18 mouse cellular contexts compared by ENCODE assay signal in the genomic region with DNA sequence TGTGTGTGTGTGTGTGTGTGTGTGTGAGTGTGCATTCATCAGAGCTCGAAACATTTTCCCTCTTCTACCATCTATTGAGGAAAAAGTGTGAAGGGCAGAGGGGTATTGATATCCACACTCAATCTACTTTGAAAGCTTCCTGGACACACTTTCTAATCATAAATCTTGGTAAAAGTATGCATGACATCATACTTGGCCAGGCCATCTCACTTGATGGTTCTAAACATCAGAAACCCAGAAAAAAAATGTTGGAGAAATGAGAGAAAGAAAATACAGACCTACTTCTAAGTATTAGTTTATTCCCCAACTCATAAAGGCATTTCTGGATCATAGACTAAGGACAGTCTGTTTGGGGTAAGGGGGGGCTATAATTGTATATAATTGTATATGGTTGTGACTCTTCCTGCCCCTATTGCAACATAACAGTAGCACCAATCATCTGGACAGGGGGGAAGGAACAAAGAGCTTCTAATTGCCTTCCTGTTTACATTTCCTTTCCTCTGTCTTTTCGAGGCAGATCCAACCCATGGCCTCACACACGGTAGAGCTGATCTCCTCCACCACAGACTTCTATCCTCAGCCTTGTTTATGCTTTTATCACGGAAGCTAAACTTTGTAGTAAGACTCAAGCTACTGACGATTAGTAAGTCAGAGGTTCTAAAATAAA. TPM values are rescaled to one million over a fixed set of nuclear protein-coding genes. Genes with fewer than 3 reads are reported as not detected.
DNase-seq lines count a peak whose midpoint lies in the region; ATAC-seq and TF ChIP-seq lines count a peak whose summit lies in the region.
"Had no signal": no experiment of that assay in that cellular context is flagged by ENCODE, and none has a peak within 500 bp of the region (broad histone marks: within the 10 kb centered on the region; RNA-seq: fewer than 3 reads in every experiment).

No protein-coding gene starts in this region.

- no peak for TF ChIP-seq EP300 in lung, postnatal 0 days (IDR thresholded peaks at IDR 0.05)

- no peaks in the 10 kb centered on the region for H3K36me3 ChIP-seq in intestine, embryonic 16.5 days (ENCODE audit: control insufficient read depth, insufficient read depth, low read length)
- peaks cover 3% of the 10 kb centered on the region; the same call in 1 of the 2 replicates for H3K36me3 ChIP-seq in intestine, embryonic 15.5 days
- no peaks in the 10 kb centered on the region for H3K36me3 ChIP-seq in lung, postnatal 0 days (ENCODE audit: insufficient read depth, low read length)
- H3K36me3 ChIP-seq: forebrain, embryonic 15.5 days had no signal

- H3K4me2 ChIP-seq in intestine, embryonic 16.5 days (ENCODE audit: low read depth, low read length): no peak overlapping the region
- H3K4me2 ChIP-seq in intestine, embryonic 15.5 days (replicated peaks): no peak overlapping the region
- no peak overlapping the region for H3K4me2 ChIP-seq in lung, postnatal 0 days (replicated peaks; ENCODE audit: low read depth, low read length)
- H3K4me2 ChIP-seq: embryonic facial prominence, embryonic 15.5 days; forebrain, embryonic 15.5 days; heart, embryonic 12.5 days; hindbrain, embryonic 14.5 days had no signal

- no peak for TF ChIP-seq CTCF in lung, postnatal 0 days (IDR thresholded peaks at IDR 0.05)

- 38% methylated on average over 5 of the region's 5 CpGs for WGBS in intestine, embryonic 16.5 days
- 31% methylated on average over 5 of the region's 5 CpGs for WGBS in intestine, embryonic 15.5 days
- 32% methylated on average over 5 of the region's 5 CpGs for WGBS in lung, postnatal 0 days

- H3K4me3 ChIP-seq in intestine, embryonic 16.5 days (ENCODE audit: low read length): no peak overlapping the region
- H3K4me3 ChIP-seq in intestine, embryonic 15.5 days (replicated peaks): no peak overlapping the region
- no peak overlapping the region for H3K4me3 ChIP-seq in lung, postnatal 0 days (ENCODE audit: low read depth, low read length)
- H3K4me3 ChIP-seq: embryonic facial prominence, embryonic 15.5 days; erythroblast, embryonic 14.5 days; forebrain, embryonic 15.5 days; heart, embryonic 12.5 days; hindbrain, embryonic 10.5 days had no signal

- peak; percentile 23 for DNase-seq in lung, postnatal 0 days (ENCODE audit: low spot score)
- DNase-seq in lung, adult 18-20 months: no peak
- DNase-seq in adrenal gland, adult 2 months: no peak
- no peak for DNase-seq in kidney, adult 8-10 months
- DNase-seq: adrenal gland, postnatal 10 days; cerebellum, adult 11 months; cerebellum, adult 8-10 months; cerebellum, postnatal 14 days; gastrocnemius, postnatal 10 days had no signal

- peak overlapping the region; percentile 54; the same call in 1 of the 2 replicates for H3K27ac ChIP-seq in intestine, embryonic 16.5 days (ENCODE audit: low read length)
- H3K27ac ChIP-seq in intestine, embryonic 15.5 days: no peak overlapping the region
- H3K27ac ChIP-seq in lung, postnatal 0 days (ENCODE audit: low read length): no peak overlapping the region
- H3K27ac ChIP-seq: forebrain, embryonic 15.5 days; hindbrain, embryonic 10.5 days; hindbrain, embryonic 14.5 days had no signal

- 0 out of 2 replicates have a peak, but pooled peaks cover 4% of the 10 kb centered on the region for H3K4me1 ChIP-seq in intestine, embryonic 16.5 days (ENCODE audit: control insufficient read depth, insufficient read depth, low read length)
- no peaks in the 10 kb centered on the region for H3K4me1 ChIP-seq in intestine, embryonic 15.5 days (replicated peaks)
- no peaks in the 10 kb centered on the region for H3K4me1 ChIP-seq in lung, postnatal 0 days (ENCODE audit: insufficient read depth, low read depth, low read length)
- H3K4me1 ChIP-seq: forebrain, embryonic 15.5 days; heart, embryonic 12.5 days; hindbrain, embryonic 10.5 days had no signal

- H3K9ac ChIP-seq in intestine, embryonic 16.5 days (ENCODE audit: low read depth, low read length): no peak overlapping the region
- H3K9ac ChIP-seq in intestine, embryonic 15.5 days: no peak overlapping the region
- no peak overlapping the region for H3K9ac ChIP-seq in lung, postnatal 0 days (replicated peaks; ENCODE audit: low read depth)
- H3K9ac ChIP-seq: embryonic facial prominence, embryonic 15.5 days; forebrain, embryonic 15.5 days; heart, embryonic 12.5 days; hindbrain, embryonic 14.5 days had no signal

- no peaks in the 10 kb centered on the region for H3K27me3 ChIP-seq in intestine, embryonic 16.5 days (replicated peaks; ENCODE audit: control insufficient read depth, insufficient read depth, low read length)
- H3K27me3 ChIP-seq in intestine, embryonic 15.5 days (replicated peaks): no peaks in the 10 kb centered on the region
- 0 out of 2 replicates have a peak, but pooled peaks cover 5% of the 10 kb centered on the region for H3K27me3 ChIP-seq in lung, postnatal 0 days (replicated peaks; ENCODE audit: insufficient read depth, low read length)
- H3K27me3 ChIP-seq: embryonic facial prominence, embryonic 15.5 days; forebrain, embryonic 15.5 days; heart, embryonic 12.5 days had no signal

- no peaks in the 10 kb centered on the region for H3K9me3 ChIP-seq in intestine, embryonic 16.5 days (ENCODE audit: control insufficient read depth, low read length)
- H3K9me3 ChIP-seq in intestine, embryonic 15.5 days: no peaks in the 10 kb centered on the region
- H3K9me3 ChIP-seq in lung, postnatal 0 days (ENCODE audit: low read length): no peaks in the 10 kb centered on the region
- H3K9me3 ChIP-seq: embryonic facial prominence, embryonic 15.5 days; forebrain, embryonic 15.5 days; heart, embryonic 12.5 days; hindbrain, embryonic 10.5 days had no signal

- 0 out of 2 replicates have a peak, but pooled peaks have one; percentile 28 for ATAC-seq in intestine, embryonic 16.5 days
- no peak for ATAC-seq in intestine, embryonic 15.5 days
- no peak for ATAC-seq in lung, postnatal 0 days
- peak; percentile 44 for ATAC-seq in granulocyte monocyte progenitor cell, adult 5-6 weeks (replicated peaks; ENCODE audit: poor library complexity, severe bottlenecking)
- ATAC-seq: forebrain, embryonic 15.5 days had no signal

RNA-seq across cellular contexts. Expression of a gene that starts 7.1 kb away (rescaled TPM):
- polyA plus RNA-seq in intestine, embryonic 16.5 days (2015; fragmentation: Nextera tagmentation; extraction: Ambion mirVana): 136 and 137 TPM in 2 replicates
- 150 and 159 TPM in 2 replicates for polyA plus RNA-seq in intestine, embryonic 15.5 days (2015; fragmentation: Nextera tagmentation; extraction: Ambion mirVana)
- polyA plus RNA-seq in lung, postnatal 0 days (2015; fragmentation: Nextera tagmentation; extraction: Ambion mirVana): 161 and 195 TPM in 2 replicates
- 2.7 TPM in 1 of 2 replicates, not detected in the other for total RNA-seq in granulocyte monocyte progenitor cell, adult 5-6 weeks (2014; fragmentation: Nextera tagmentation)
- total RNA-seq in granulocyte monocyte progenitor cell, adult 5-6 weeks (2017): 0.36 and 0.39 TPM in 2 replicates
- total RNA-seq in adrenal gland, adult 2 months (2021): 10 to 100 TPM; 21.6 to 38.8 TPM
- polyA plus RNA-seq in adrenal gland, adult 2 months (2012; rRNA removed): 20.9 and 22.4 TPM in 2 replicates
- polyA plus RNA-seq: erythroblast, embryonic 14.5 days had no signal

RNA-seq across cellular contexts. Expression of a gene that starts 20.9 kb away (rescaled TPM):
- 5.7 and 6.8 TPM in 2 replicates for polyA plus RNA-seq in intestine, embryonic 16.5 days (2015; fragmentation: Nextera tagmentation; extraction: Ambion mirVana)
- 6.7 and 6.8 TPM in 2 replicates for polyA plus RNA-seq in intestine, embryonic 15.5 days (2015; fragmentation: Nextera tagmentation; extraction: Ambion mirVana)
- 7.6 and 9.4 TPM in 2 replicates for polyA plus RNA-seq in lung, postnatal 0 days (2015; fragmentation: Nextera tagmentation; extraction: Ambion mirVana)
- total RNA-seq in granulocyte monocyte progenitor cell, adult 5-6 weeks (2014; fragmentation: Nextera tagmentation): 11.0 and 13.8 TPM in 2 replicates
- total RNA-seq in granulocyte monocyte progenitor cell, adult 5-6 weeks (2017): 9.9 and 14.6 TPM in 2 replicates
- total RNA-seq in adrenal gland, adult 2 months (2021): 10 to 100 TPM in 1 of 2 experiments, 1 to 10 TPM in 1; 3.1 to 15.5 TPM
- polyA plus RNA-seq in adrenal gland, adult 2 months (2012; rRNA removed): 1.9 and 2.9 TPM in 2 replicates

Comparison
In these comparisons a context has a peak if more than half of its experiments do, and no peak if none do; other contexts are left out.
1. ATAC-seq: peak in intestine, embryonic 16.5 days (single experiment) and granulocyte monocyte progenitor cell, adult 5-6 weeks (single experiment); none in intestine, embryonic 15.5 days (single experiment) and lung, postnatal 0 days (single experiment).